Mouse (Mus musculus): ENCODE results near the gene Mlec. TPM values are rescaled to one million over a fixed set of nuclear protein-coding genes. Genes with fewer than 3 reads are reported as not detected.

Mlec gene
- polyA plus RNA-seq, 1 experiment, result 112 TPM

DNA sequence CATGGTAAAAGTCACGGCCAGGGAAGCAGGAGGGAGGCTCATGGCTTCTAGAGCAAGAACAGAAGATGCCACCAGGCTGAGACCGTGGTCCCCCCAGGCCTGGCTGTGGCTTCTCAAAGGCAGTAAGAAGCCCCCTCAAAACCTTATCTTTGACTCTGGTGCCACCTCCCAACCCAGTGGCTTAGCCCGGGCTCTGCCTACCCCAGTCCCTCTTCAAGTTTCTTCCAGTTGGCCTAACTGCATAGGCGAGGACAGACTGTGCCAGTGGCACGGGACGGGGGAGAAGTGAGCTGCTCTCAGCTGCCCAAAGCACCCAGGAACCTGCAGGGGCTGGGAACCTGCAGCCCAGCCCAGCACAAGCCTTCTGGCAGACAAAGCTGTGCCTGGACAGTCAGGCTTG is 33.3 kb downstream of the Mlec start:
- no peak overlapping the region for H3K4me2 ChIP-seq (ENCODE audit: low read depth)
- no peaks in the 10 kb centered on the region for H3K79me2 ChIP-seq (ENCODE audit: control insufficient read depth, insufficient read depth)
- no peak overlapping the region for H3ac ChIP-seq (ENCODE audit: control insufficient read depth, insufficient read length)
- H3K27me3 ChIP-seq (ENCODE audit: control insufficient read depth, insufficient read depth, insufficient read length), result no peaks in the 10 kb centered on the region
- peaks cover 21% of the 10 kb centered on the region for H3K36me3 ChIP-seq (ENCODE audit: control insufficient read depth, insufficient read depth)
- H3K4me3 ChIP-seq, result no peak overlapping the region
- no peak for TF ChIP-seq USF1 (IDR thresholded peaks at IDR 0.05; ENCODE audit: low read depth)
- TF ChIP-seq MYOD1 (IDR thresholded peaks at IDR 0.05; ENCODE audit: control insufficient read depth in 1 of 3, insufficient read length in 2 of 3, low read depth in 2 of 3), result no peak
- no peak for TF ChIP-seq POLR2AphosphoS2 (IDR thresholded peaks at IDR 0.05; ENCODE audit: insufficient read length, low read depth)
- TF ChIP-seq TCF3 (IDR thresholded peaks at IDR 0.05; ENCODE audit: insufficient read length, low read depth), result no peak
- TF ChIP-seq CEBPB (IDR thresholded peaks at IDR 0.05; ENCODE audit: insufficient read depth, poor library complexity, severe bottlenecking), result no peak
- TF ChIP-seq TCF12 (IDR thresholded peaks at IDR 0.05; ENCODE audit: insufficient read depth, poor library complexity, severe bottlenecking), result no peak
- TF ChIP-seq SRF (IDR thresholded peaks at IDR 0.05; ENCODE audit: control insufficient read depth, insufficient read length, low read depth), result no peak
- TF ChIP-seq POLR2A (IDR thresholded peaks at IDR 0.05; ENCODE audit: insufficient read length, low read depth), result no peak
- TF ChIP-seq MAX (IDR thresholded peaks at IDR 0.05; ENCODE audit: low read depth), result no peak
- no peak for TF ChIP-seq E2F4 (IDR thresholded peaks at IDR 0.05; ENCODE audit: insufficient read depth)
- TF ChIP-seq MYOG (IDR thresholded peaks at IDR 0.05; ENCODE audit: control insufficient read depth in 1 of 3, insufficient read depth in 1 of 3, insufficient read length in 2 of 3, low read depth in 2 of 3), result no peak
- no peak for TF ChIP-seq REST (IDR thresholded peaks at IDR 0.05; ENCODE audit: insufficient read depth, insufficient read length)

DNA sequence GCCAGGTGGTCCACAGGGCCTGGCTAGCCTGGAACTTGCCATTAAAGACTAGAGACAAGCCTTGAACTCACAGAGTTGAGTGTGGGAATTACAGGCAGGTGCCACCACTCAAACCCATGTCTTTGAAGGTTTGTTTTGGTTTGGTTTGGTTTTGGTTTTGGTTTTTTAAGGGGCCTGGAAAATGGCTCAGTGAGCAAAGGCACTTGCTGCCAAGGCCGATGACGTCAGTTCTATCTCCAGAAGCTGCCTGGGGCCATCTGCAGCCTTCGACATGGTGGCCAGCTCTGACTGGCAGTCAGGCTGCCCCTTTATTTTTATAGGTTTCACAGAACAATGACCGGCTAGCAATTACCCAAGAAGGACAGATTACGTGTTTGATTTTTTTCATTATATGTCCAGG is 37.0 kb downstream of the Mlec start:
- Histone ChIP-seq H3K4me2 (ENCODE audit: low read depth) (no peak overlapping the region), H3K4me3 (peak overlapping the region; percentile 40), H3K79me2 (ENCODE audit: control insufficient read depth, insufficient read depth) (peaks cover 21% of the 10 kb centered on the region), H3ac (ENCODE audit: control insufficient read depth, insufficient read length) (no peak overlapping the region), H3K36me3 (ENCODE audit: control insufficient read depth, insufficient read depth) (peaks cover 6% of the 10 kb centered on the region), H3K27me3 (ENCODE audit: control insufficient read depth, insufficient read depth, insufficient read length) (no peaks in the 10 kb centered on the region)
- TF ChIP-seq POLR2A (IDR thresholded peaks at IDR 0.05; ENCODE audit: insufficient read length, low read depth) (no peak), MYOG (IDR thresholded peaks at IDR 0.05; ENCODE audit: control insufficient read depth in 1 of 3, insufficient read depth in 1 of 3, insufficient read length in 2 of 3, low read depth in 2 of 3) (no peak), MAX (IDR thresholded peaks at IDR 0.05; ENCODE audit: low read depth) (no peak), POLR2AphosphoS2 (IDR thresholded peaks at IDR 0.05; ENCODE audit: insufficient read length, low read depth) (no peak), MYOD1 (IDR thresholded peaks at IDR 0.05; ENCODE audit: control insufficient read depth in 1 of 3, insufficient read length in 2 of 3, low read depth in 2 of 3) (no peak), REST (IDR thresholded peaks at IDR 0.05; ENCODE audit: insufficient read depth, insufficient read length) (no peak), TCF12 (IDR thresholded peaks at IDR 0.05; ENCODE audit: insufficient read depth, poor library complexity, severe bottlenecking) (no peak), CEBPB (IDR thresholded peaks at IDR 0.05; ENCODE audit: insufficient read depth, poor library complexity, severe bottlenecking) (no peak), SRF (IDR thresholded peaks at IDR 0.05; ENCODE audit: control insufficient read depth, insufficient read length, low read depth) (no peak), E2F4 (IDR thresholded peaks at IDR 0.05; ENCODE audit: insufficient read depth) (no peak), USF1 (IDR thresholded peaks at IDR 0.05; ENCODE audit: low read depth) (no peak), TCF3 (IDR thresholded peaks at IDR 0.05; ENCODE audit: insufficient read length, low read depth) (no peak)

GRCm38 (mm10) chr5:115118961-115119570 is 38.9 kb downstream of the Mlec start, which contains the start of gene Acads:
TSS of gene Acads (minus strand) at chr5:115119346.
- Histone ChIP-seq H3K4me2 (ENCODE audit: low read depth) (peak within 1 kb of the TSS; percentile 61), H3K79me2 (ENCODE audit: control insufficient read depth, insufficient read depth) (peaks cover 21% of the 10 kb centered on the region), H3K27me3 (ENCODE audit: control insufficient read depth, insufficient read depth, insufficient read length) (no peaks in the 10 kb centered on the region), H3K4me3 (peak within 1 kb of the TSS; percentile 40), H3ac (ENCODE audit: control insufficient read depth, insufficient read length) (peak within 1 kb of the TSS; percentile 54), H3K36me3 (ENCODE audit: control insufficient read depth, insufficient read depth) (peaks cover 6% of the 10 kb centered on the region)
- peak; percentile 89 for TF ChIP-seq POLR2AphosphoS2 (IDR thresholded peaks at IDR 0.05; ENCODE audit: insufficient read length, low read depth)
- peak in 1 of 3 experiments; percentile 39 for TF ChIP-seq MYOG (IDR thresholded peaks at IDR 0.05; ENCODE audit: control insufficient read depth in 1 of 3, insufficient read depth in 1 of 3, insufficient read length in 2 of 3, low read depth in 2 of 3)
- peak; percentile 91 for TF ChIP-seq POLR2A (IDR thresholded peaks at IDR 0.05; ENCODE audit: insufficient read length, low read depth)
- TF ChIP-seq MYOD1 (IDR thresholded peaks at IDR 0.05; ENCODE audit: control insufficient read depth in 1 of 3, insufficient read length in 2 of 3, low read depth in 2 of 3), result peak in 1 of 3 experiments; percentile 52
- no peak for TF ChIP-seq REST (IDR thresholded peaks at IDR 0.05; ENCODE audit: insufficient read depth, insufficient read length)
- TF ChIP-seq CEBPB (IDR thresholded peaks at IDR 0.05; ENCODE audit: insufficient read depth, poor library complexity, severe bottlenecking), result no peak
- no peak for TF ChIP-seq SRF (IDR thresholded peaks at IDR 0.05; ENCODE audit: control insufficient read depth, insufficient read length, low read depth)

DNA sequence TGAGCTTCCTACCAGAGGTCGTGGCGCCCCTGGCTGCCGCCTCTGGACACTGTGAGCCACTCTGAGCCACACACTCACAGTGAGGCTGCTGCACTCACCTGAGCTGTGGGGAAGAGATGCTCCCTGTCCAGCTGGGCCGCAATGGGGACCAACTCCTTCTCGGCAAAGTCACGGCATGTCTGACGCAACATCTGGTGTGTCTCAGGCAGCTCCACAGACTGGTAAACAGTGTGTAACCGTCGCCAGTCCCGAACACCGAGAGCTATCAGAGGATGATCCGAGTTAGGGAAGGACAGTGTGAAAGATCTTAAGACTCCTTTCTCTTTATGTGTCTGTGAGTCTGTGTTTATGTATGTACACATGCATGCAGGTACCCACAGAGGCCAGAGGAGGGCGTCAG is 40.5 kb downstream of the Mlec start:
- Histone ChIP-seq H3K4me2 (ENCODE audit: low read depth) (no peak overlapping the region), H3K4me3 (no peak overlapping the region), H3K27me3 (ENCODE audit: control insufficient read depth, insufficient read depth, insufficient read length) (no peaks in the 10 kb centered on the region), H3ac (ENCODE audit: control insufficient read depth, insufficient read length) (no peak overlapping the region), H3K36me3 (ENCODE audit: control insufficient read depth, insufficient read depth) (peaks cover 3% of the 10 kb centered on the region), H3K79me2 (ENCODE audit: control insufficient read depth, insufficient read depth) (peaks cover 21% of the 10 kb centered on the region)
- TF ChIP-seq TCF12 (IDR thresholded peaks at IDR 0.05; ENCODE audit: insufficient read depth, poor library complexity, severe bottlenecking), result no peak
- no peak for TF ChIP-seq E2F4 (IDR thresholded peaks at IDR 0.05; ENCODE audit: insufficient read depth)
- no peak for TF ChIP-seq REST (IDR thresholded peaks at IDR 0.05; ENCODE audit: insufficient read depth, insufficient read length)
- TF ChIP-seq TCF3 (IDR thresholded peaks at IDR 0.05; ENCODE audit: insufficient read length, low read depth), result no peak

DNA sequence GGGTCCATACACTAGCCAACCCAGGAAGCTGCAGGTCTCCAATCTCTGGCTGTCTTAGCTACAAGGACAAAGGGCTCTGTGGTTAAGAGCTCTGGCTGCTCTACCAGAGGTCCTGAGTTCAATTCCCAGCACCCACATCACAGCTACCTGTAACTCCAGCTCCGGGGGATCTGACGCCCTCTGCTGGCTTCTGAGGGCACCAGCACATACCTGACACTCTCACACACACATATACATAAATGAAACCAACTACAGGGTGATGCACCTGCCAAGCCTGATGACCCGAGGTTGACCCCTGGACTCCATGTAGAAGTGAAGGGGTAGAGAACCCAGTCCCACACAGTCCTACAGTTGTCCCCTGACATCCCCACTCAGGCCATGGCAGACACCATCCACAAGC is 41.6 kb downstream of the Mlec start:
- no peak overlapping the region for H3K4me2 ChIP-seq (ENCODE audit: low read depth)
- H3K79me2 ChIP-seq (ENCODE audit: control insufficient read depth, insufficient read depth), result peaks cover 21% of the 10 kb centered on the region
- no peak overlapping the region for H3K4me3 ChIP-seq
- no peaks in the 10 kb centered on the region for H3K36me3 ChIP-seq (ENCODE audit: control insufficient read depth, insufficient read depth)
- H3ac ChIP-seq (ENCODE audit: control insufficient read depth, insufficient read length), result no peak overlapping the region
- H3K27me3 ChIP-seq (ENCODE audit: control insufficient read depth, insufficient read depth, insufficient read length), result no peaks in the 10 kb centered on the region
- TF ChIP-seq TCF3 (IDR thresholded peaks at IDR 0.05; ENCODE audit: insufficient read length, low read depth), result no peak
- TF ChIP-seq TCF12 (IDR thresholded peaks at IDR 0.05; ENCODE audit: insufficient read depth, poor library complexity, severe bottlenecking), result no peak
- TF ChIP-seq REST (IDR thresholded peaks at IDR 0.05; ENCODE audit: insufficient read depth, insufficient read length), result no peak
- TF ChIP-seq MYOG (IDR thresholded peaks at IDR 0.05; ENCODE audit: control insufficient read depth in 1 of 3, insufficient read depth in 1 of 3, insufficient read length in 2 of 3, low read depth in 2 of 3), result no peak
- TF ChIP-seq USF1 (IDR thresholded peaks at IDR 0.05; ENCODE audit: low read depth), result no peak
- no peak for TF ChIP-seq MAX (IDR thresholded peaks at IDR 0.05; ENCODE audit: low read depth)
- TF ChIP-seq E2F4 (IDR thresholded peaks at IDR 0.05; ENCODE audit: insufficient read depth), result no peak
- no peak for TF ChIP-seq MYOD1 (IDR thresholded peaks at IDR 0.05; ENCODE audit: control insufficient read depth in 1 of 3, insufficient read length in 2 of 3, low read depth in 2 of 3)
- no peak for TF ChIP-seq SRF (IDR thresholded peaks at IDR 0.05; ENCODE audit: control insufficient read depth, insufficient read length, low read depth)
- no peak for TF ChIP-seq POLR2A (IDR thresholded peaks at IDR 0.05; ENCODE audit: insufficient read length, low read depth)
- TF ChIP-seq POLR2AphosphoS2 (IDR thresholded peaks at IDR 0.05; ENCODE audit: insufficient read length, low read depth), result no peak
- TF ChIP-seq CEBPB (IDR thresholded peaks at IDR 0.05; ENCODE audit: insufficient read depth, poor library complexity, severe bottlenecking), result no peak

All from myocyte (in vitro differentiated cells).